Mouse (Mus musculus) fibroblast of lung, adult 2 months (primary cell): ENCODE data around the gene Rsph1.
"Not testable (repeated sequence)": the region's sequence is repeated elsewhere in the genome, so short reads cannot be mapped to it uniquely, and the experiment has no call there.

Experiments used
- DNase-seq: peaks from one replicate; pipeline ENCODE4 v3.0.0-alpha.2; 2011; ENCODE audit warnings: low read depth

Gene Rsph1

GRCm38 (mm10) chr17:31275181-31275580 lies 2.0 kb downstream of the Rsph1 start:
- DNase-seq: no peak

- no peak for DNase-seq
Measured at GRCm38 (mm10) chr17:31273631-31274030, 3.6 kb downstream of the Rsph1 start.

- DNase-seq: no peak
Measured at GRCm38 (mm10) chr17:31272416-31273165, 4.6 kb downstream of the Rsph1 start.

- DNase-seq: no peak
Measured at GRCm38 (mm10) chr17:31271136-31271851, 5.9 kb downstream of the Rsph1 start.

DNA sequence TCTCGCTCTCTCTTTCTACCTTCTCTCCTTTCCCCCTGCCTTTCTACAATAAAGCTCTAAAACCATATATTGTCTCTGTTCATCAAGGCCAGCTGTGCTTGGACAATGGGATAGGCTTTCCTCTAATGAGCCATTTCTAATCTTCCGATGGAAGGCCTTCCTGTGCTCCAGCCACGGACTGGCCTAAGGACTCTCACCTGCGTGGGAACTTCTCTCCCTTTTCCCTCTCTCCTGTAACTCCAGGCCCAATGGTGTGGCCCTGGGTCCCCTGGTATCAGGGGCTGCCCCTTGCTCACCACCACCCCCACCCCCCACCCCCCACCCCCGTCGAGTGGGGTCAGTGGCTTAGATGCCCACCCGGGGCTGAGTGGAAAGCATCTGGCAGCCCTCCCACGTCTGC lies 6.4 kb downstream of the Rsph1 start:
- DNase-seq: not testable (repeated sequence)

- no peak for DNase-seq
Measured at GRCm38 (mm10) chr17:31270246-31270645, 6.9 kb downstream of the Rsph1 start.

GRCm38 (mm10) chr17:31269761-31270160 lies 7.4 kb downstream of the Rsph1 start:
- no peak for DNase-seq

- no peak for DNase-seq
Measured at GRCm38 (mm10) chr17:31268016-31268415, 9.2 kb downstream of the Rsph1 start.

DNA sequence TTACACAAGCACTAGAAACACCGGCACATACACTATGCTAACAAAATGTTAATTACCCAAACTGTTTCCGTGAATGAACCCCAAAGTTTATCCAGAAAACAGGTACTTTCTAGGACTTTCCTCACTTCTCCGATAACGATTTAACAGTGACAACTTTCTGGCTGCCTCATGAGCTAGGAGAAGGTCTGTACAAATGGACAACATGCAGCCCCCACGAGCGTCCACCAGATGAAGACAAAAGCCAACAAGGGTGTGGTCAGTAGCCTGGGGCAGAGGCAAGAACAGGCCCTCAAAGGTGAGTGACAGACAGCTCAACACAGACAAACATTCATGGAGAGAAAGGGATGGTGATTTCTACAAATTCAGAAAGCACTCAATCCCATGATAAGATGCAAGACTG lies 9.6 kb downstream of the Rsph1 start:
- DNase-seq: no peak

DNA sequence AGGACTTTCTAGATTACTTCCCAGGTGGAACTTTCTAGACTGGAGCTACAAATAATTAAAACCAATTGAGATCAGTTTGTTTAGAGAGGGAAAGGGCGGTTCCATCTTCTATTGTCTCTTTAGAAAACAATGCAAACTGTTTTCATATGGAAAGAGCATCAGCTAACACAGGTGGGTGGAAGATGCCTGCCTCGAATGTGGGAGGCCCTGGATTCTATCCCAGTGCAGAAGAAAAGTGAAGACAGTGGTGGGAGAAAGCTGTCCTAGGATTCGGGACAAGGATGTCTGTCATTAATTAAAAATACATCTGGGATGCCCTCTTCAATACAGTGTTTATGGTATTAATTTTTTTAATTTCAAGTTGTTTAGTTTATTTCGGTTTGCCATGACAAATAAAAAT lies 10.0 kb downstream of the Rsph1 start:
- no peak for DNase-seq

DNA sequence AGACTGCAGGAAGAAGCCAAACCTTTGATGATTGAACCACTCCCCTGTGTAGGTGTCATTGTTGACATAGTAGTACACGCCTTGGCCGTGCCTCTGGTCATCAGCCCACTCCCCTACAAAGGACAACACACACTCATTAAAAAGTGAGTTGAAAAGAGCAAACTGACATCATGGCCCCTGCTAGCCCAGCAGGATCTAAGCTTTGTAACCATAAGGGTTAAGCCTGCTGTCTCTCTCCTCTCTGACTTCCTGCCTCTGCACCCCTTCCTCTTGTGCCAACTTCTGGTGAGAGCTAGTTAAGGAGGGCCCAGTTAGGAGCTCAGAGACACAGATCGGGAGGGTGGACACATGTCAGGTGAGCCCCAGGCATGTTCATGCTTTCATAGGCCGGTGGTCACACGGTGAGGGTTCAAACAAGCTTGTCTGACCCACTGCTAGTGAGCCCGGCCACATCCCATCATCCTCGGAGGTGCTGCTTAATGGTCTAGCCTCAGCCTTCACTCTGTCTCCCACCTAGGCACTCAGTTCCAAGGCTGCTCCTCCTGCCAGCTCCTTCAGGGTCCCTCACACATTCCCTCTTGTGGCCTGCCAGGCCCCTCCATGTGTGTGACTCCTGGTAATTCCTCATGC lies 10.7 kb downstream of the Rsph1 start:
- no peak for DNase-seq

DNA sequence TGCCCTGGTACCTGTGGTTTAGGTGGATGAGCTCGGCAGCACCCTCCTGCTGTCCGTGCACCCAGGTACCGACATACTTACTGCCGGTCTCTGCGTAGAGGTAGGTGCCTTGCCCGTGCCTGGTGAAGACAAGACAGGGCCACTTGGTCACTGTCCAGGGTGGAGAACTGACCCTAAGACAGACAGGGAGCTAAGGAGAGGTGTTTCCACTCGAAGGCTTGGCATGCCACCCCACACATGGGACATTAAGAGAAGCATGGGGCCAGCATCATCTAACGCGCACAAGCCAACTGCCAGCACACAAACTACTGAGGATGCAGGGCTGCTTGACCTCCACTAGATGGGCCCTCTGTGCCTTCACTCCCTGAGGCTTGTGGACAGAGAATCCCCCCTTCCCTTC lies 11.4 kb downstream of the Rsph1 start:
- DNase-seq: no peak

DNA sequence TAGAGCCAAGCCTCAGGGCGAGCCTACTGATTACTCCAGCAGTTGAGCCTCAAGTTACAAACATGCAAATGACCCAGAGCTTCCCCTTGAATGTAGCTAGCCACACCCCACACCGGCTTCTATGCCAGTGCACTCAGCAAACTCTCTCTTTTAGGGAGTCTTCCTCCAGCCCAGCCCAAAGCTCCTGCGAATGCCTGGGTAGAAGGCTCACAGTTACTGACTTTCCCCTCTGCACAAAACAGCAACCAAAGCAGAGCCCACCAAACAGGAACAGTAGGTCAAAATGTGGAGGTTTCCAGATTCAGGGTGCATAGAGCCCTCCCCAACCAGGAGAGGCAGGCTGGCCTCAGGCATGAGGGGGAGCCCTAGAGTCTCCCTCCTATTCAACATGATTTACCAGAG lies 12.0 kb downstream of the Rsph1 start:
- DNase-seq: no peak

- no peak for DNase-seq
Measured at GRCm38 (mm10) chr17:31264372-31264771, 12.8 kb downstream of the Rsph1 start.

GRCm38 (mm10) chr17:31263770-31264169 lies 13.4 kb downstream of the Rsph1 start:
- DNase-seq: no peak

DNA sequence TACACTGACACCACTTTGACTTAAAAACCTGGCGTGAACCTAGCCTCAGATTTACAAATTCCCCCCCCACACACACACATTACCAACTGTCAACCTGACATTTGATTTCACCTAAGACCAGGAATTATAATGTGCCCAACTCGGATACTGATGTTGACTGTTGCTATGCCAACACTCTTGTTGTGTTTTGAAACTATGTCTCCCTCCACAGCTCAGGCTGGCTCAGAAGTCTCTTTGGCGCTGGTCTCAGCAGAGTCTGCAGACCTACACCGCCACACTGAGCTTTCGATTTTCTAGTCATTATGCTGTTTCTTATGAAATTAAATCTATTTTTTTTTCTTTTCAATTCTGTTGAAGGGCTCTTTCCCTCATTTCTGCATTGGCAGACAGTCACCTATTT lies 14.5 kb downstream of the Rsph1 start:
- DNase-seq: no peak

- no peak for DNase-seq
Measured at GRCm38 (mm10) chr17:31261352-31261751, 15.8 kb downstream of the Rsph1 start.

DNA sequence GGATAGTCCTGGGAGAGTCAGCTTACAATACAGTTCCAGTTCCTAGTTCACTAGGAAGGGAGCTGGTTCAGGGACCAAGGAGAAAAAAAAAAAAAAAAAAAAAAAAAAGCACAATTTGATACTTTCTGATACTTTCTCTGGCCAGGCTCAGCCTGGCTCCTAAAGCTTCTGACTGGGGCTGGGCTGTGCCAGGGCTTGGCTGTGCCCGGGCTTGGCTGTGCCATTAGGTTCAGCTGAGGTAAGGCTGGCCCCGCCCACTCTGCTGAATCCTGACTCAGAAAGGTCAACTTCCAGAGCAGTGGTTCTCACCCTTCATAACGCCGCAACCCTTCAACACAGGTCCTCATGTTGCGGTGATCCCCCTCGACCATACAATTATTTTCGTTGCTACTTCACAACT lies 16.8 kb downstream of the Rsph1 start:
- no peak for DNase-seq

DNA sequence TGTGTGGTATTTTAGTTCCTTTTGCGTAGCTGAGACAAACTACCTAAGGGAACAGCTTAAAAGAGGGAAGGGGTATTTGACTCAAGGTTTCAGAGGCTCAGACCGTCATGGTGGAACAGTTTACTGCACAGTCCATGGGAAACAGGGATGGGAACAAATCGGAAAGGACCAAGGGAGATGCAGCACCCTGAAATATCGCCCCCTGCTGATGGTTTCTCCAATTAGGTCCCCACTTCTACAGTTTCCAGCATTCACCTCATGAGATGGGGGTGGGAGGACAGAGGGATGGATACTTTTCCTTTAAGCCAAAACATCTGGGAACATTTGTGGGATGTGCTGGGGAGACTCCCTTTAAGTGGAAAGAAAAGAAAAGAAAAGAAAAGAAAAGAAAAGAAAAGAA lies 17.4 kb downstream of the Rsph1 start:
- no peak for DNase-seq

GRCm38 (mm10) chr17:31259145-31259544 lies 18.0 kb downstream of the Rsph1 start:
- no peak for DNase-seq

DNA sequence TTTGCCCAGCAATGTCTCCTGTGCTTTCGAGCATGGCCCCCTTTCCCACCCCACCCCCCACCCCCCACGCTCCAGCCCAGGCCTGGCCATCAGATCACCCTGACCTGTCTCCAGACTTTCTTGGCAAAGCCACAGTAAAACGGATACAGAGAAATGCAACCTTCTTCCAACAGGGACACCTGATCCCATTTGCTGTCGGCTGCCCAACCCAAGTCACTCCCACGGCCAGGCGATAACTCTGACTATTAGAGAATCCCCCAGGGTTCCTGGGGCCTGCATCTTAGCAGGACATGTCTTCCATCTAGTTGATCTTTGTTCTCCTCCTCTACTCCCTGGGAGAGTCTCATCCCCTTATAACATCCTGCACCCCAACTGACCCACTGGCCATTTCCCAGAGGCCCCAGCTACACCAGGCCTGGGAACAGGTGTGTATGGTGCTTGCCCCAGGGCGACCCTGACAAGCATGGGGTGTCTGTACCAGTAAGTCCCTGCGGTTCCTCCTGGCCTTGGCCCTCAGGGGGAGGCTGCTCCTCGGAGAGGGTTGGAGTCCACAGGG lies 18.8 kb downstream of the Rsph1 start:
- DNase-seq: no peak

GRCm38 (mm10) chr17:31257898-31258297 lies 19.3 kb downstream of the Rsph1 start:
- no peak for DNase-seq

DNA sequence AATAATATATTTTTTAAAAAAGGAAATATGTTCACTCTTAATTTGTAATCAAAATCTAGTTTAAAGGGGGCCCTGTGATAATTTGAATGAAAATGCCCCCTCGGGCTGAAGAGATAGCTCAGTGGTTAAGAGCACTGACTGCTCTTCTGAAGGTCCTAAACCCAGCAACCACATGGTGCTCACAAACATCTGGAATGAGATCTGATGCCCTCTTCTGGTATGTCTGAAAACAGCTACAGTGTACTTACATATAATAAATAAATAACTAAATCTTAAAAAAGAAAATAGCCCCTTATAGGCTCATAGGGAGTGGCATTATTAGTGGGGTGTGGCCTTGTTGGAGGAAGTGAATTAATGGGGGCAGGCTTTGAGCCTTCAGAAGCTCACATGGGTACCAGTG lies 20.0 kb downstream of the Rsph1 start:
- no peak for DNase-seq
